Mouse (Mus musculus): ENCODE data around the gene Ugt1a1.
"Not testable (repeated sequence)": the region's sequence is repeated elsewhere in the genome, so short reads cannot be mapped to it uniquely, and the experiment has no call there.

The Ugt1a1 gene

GRCm38 (mm10) chr1:88211812-88212211 is at the start of gene Ugt1a1:
Gene Ugt1a1, plus strand, starts transcription at chr1:88211959.
- no peak for DNase-seq (ENCODE audit: low spot score)

DNA sequence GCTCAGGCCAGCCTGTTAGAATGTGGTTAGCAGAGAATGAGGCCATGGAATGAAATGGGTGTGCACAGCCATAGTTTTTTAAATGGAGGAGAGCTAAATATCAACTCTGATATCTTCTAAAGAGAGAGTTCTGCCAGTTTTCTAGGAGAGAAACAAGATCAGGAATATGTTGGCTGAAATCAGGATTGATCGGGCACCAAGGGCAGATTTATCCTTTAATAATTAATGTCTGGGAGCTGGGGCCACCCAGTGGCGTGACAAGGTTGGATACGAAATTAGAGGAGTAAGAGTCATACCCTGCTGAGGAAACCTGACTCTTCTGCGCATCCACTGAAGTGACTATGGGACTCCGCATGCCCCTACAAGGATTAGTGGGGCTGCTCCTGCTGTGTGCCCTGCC is 46.0 kb upstream of the Ugt1a1 start, which contains the start of gene Ugt1a5:
TSS of gene Ugt1a5 (plus strand) at position 302 of the 400 bp plus-strand sequence.
- no peak for DNase-seq (ENCODE audit: low spot score)

- not testable (repeated sequence) for DNase-seq (ENCODE audit: low spot score)
Measured at GRCm38 (mm10) chr1:88172190-88172589, 39.6 kb upstream of the Ugt1a1 start.

DNA sequence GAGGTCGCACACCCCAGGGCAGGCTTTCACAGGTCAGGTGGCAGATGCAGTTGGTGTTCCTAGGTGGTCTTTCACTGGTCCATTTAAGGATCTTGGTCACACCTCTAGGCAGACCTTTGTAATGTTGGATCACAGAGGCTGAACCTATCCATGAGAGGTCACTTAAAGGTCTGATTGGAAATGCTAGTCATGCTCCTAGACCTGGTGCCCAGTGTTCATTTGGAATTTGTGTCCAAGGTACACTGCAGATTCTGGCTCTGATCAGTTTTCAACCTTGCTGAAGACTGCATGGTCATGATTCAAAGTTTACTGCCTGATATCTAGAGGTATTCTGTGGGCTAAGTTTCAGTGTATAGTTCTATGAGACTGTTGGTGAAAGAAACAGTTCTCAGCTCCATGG is 32.1 kb upstream of the Ugt1a1 start:
- no peak for DNase-seq (ENCODE audit: low spot score)

GRCm38 (mm10) chr1:88186325-88186935 is 25.3 kb upstream of the Ugt1a1 start:
- no peak for DNase-seq (ENCODE audit: low spot score)

- DNase-seq (ENCODE audit: low spot score) = no peak
Measured at GRCm38 (mm10) chr1:88192136-88192535, 19.6 kb upstream of the Ugt1a1 start.

- no peak for DNase-seq (ENCODE audit: low spot score)
Measured at GRCm38 (mm10) chr1:88195687-88196086, 16.1 kb upstream of the Ugt1a1 start.

DNA sequence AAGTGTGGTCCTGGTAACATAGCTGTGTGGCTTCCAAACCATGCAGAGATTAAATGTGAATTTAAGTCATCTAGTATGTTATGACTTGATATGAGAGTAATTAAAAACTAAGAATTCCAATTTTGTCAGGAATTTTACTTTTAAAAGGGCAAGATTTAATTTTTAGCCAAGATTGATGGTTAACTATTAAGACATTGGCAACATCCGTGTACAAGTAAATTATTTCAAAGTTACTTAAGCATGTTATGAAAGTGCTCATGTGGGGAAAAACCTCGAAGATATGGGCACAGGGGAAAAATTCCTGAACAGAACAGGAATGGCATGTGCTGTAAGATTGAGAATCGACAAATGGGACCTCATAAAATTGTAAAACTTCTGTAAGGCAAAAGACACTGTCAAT is 14.3 kb upstream of the Ugt1a1 start:
- DNase-seq (ENCODE audit: low spot score) = no peak

DNA sequence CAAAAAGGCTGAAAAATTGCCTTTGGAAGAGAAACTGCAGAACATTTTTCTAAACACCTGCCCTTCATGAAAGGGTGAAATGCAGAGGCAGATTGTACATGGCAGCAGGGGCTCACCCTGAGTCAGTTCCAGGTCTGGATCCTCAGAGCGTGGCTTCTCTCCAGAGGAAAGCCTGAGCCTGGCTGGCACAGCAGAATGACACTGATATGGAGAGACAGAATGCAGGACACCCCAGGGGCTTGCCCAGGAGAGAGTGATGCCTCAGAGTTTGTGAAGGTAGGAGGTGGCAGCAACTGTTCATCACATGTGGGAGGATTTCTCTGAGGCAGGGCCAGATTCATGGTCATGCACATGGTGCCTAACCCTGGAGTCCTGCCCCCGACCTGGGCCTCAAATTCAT is 11.8 kb upstream of the Ugt1a1 start:
- no peak for DNase-seq (ENCODE audit: low spot score)

GRCm38 (mm10) chr1:88200456-88200855 is 11.3 kb upstream of the Ugt1a1 start, which contains the start of gene Ugt1a2:
Gene Ugt1a2, plus strand, starts transcription at chr1:88200601.
- no peak for DNase-seq (ENCODE audit: low spot score)

DNA sequence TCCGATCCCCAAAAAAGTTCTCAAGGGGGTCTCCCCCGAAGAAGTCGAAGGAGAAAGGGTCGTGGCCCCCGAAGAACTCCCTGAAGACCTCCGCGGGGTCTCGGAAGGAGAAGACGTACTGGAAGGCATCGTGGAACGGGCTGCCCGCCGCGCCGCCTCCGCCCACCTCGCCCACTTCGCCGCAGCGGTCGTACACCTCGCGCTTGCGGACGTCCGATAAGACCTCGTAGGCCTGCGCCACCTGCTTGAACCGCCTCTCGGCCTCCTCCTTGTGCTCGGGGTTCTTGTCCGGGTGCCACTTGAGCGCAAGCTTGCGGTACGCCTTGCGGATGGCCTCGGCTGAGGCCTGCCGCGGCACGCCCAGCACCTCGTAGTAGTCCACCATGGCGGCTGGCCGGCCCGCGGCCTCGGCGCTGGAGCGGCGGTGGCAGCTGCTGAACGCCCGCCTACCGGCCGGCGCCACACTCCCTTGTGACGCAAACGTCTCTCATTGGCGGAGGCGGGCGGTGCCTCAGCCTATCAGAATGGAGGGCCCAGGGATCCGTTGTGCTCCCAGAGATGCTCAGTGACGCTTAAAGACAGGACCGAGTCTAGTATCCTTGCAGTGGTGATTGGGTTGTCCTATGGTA is 6.4 kb upstream of the Ugt1a1 start, which contains the start of gene Dnajb3:
TSS of gene Dnajb3 (minus strand) at position 489 of the 629 bp plus-strand sequence.
- peak; percentile 82 for DNase-seq (ENCODE audit: low spot score)

GRCm38 (mm10) chr1:88206843-88207479 is 4.8 kb upstream of the Ugt1a1 start:
- no peak for DNase-seq (ENCODE audit: low spot score)

- DNase-seq (ENCODE audit: low spot score) = no peak
Measured at GRCm38 (mm10) chr1:88212341-88213045, 734 bp downstream of the Ugt1a1 start.

GRCm38 (mm10) chr1:88213061-88213460 is 1.3 kb downstream of the Ugt1a1 start:
- no peak for DNase-seq (ENCODE audit: low spot score)

GRCm38 (mm10) chr1:88213766-88214461 is 2.2 kb downstream of the Ugt1a1 start:
- no peak for DNase-seq (ENCODE audit: low spot score)

- no peak for DNase-seq (ENCODE audit: low spot score)
Measured at GRCm38 (mm10) chr1:88214462-88214952, 2.7 kb downstream of the Ugt1a1 start.

DNA sequence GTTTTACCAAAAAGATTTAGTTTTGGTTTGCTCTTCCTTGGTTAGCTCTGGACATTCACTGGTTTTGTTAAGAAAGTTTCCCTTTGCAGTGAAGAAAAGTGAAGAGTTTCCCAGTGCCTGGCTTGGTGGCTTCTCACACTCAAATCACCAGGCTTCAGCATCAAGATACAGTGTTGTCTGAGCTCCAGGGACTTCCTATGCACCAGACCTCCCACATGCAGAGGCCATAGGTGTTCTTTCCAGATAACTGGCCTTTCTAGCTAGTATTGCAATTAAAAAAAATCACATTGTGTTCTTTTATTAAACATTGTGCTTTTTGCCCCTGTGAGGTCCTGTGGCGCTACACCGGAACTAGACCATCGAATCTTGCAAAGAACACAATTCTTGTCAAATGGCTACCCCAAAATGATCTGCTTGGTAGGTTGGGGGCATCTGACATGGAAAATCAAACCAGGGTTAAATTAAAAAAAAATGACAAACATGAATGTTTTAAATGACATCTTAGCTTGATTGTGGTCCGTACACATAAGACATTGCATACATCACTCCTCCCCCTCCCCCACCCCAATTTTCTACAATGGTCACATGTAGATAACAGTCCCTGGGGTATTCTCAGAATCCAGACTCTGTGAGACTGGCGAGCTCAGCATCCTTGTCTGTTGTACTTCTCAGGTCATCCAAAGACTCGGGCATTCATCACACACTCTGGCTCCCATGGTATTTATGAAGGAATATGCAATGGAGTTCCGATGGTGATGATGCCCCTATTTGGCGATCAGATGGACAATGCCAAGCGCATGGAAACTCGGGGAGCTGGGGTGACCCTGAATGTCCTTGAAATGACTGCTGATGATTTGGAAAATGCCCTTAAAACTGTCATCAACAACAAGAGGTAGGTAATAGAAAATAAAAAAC is 4.0 kb downstream of the Ugt1a1 start:
- DNase-seq (ENCODE audit: low spot score) = no peak

- DNase-seq (ENCODE audit: low spot score) = no peak
Measured at GRCm38 (mm10) chr1:88216551-88216950, 4.8 kb downstream of the Ugt1a1 start.

DNA sequence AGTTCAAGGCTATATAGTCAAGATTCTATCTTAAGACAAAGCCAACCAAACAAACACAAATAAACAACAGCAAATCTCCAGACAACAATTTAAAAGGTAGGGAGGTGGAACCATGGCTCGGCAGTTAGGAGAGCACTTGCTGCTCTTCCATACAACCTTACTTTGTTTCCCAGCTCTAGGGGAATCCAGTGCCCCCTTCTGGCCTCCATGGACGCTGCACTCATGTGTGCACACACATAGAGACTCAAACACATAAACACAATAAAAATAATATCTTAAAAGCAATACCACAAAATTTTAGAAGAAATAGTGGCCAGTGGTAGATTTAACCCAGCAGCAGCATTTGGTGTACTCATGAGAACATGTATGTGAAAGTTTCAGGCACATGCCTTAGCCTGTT is 5.4 kb downstream of the Ugt1a1 start:
- no peak for DNase-seq (ENCODE audit: low spot score)

DNA sequence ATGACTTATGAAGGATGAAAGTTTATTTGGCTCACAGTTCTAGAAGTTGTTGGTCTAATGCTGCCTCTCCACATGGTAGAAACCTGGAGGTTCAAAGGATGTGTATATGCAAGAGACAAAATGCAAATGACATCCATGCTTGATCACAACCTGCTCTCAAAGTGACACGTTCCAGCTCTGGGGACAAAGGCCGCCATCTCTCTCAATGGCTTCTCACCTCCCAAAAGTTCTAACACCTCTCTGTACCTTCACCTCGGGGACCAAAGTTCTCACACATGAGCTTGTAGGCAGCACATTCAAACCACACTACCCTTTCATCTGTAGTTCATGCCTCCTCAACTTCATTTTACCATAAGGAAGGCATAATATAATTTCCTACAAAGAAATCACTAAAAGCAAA is 5.8 kb downstream of the Ugt1a1 start:
- DNase-seq (ENCODE audit: low spot score) = no peak

- no peak for DNase-seq (ENCODE audit: low spot score)
Measured at GRCm38 (mm10) chr1:88218051-88218450, 6.3 kb downstream of the Ugt1a1 start.
